Mouse (Mus musculus) embryonic facial prominence, embryonic 14.5 days (tissue): ENCODE data around the gene Per2. TPM values are rescaled to one million over a fixed set of nuclear protein-coding genes. Genes with fewer than 3 reads are reported as not detected.

Source experiments
- ATAC-seq: fragments of 200-750 bp; cut with Nextera tagmentation; 2 replicates; pipeline ENCODE4 v1.8.0; 2017; ENCODE audit warnings: low read depth, moderate number of reproducible peaks, moderate TSS enrichment
- DNase-seq: peaks from one replicate; pipeline ENCODE4 v3.0.0-alpha.2; 2015; ENCODE audit warnings: low spot score
- H3K27ac ChIP-seq: fragments of 300-500 bp; sonication (generic); replicated peaks from 2 replicates; pipeline ENCODE4 v1.5.1; 2014; ENCODE audit warnings: low read depth, mild to moderate bottlenecking, low read length, moderate library complexity
- H3K27me3 ChIP-seq: fragments of 300-500 bp; sonication (generic); replicated peaks from 2 replicates; pipeline ENCODE4 v1.6.1; 2014; ENCODE audit warnings: low read length; ENCODE audit not compliant: control insufficient read depth, insufficient read depth
- H3K36me3 ChIP-seq: fragments of 300-500 bp; sonication (generic); 2 replicates; pipeline ENCODE4 v1.6.1; 2014; ENCODE audit warnings: low read length, mixed read lengths; ENCODE audit not compliant: control insufficient read depth, insufficient read depth
- H3K4me1 ChIP-seq: fragments of 300-500 bp; sonication (generic); 2 replicates; pipeline ENCODE4 v1.6.1; 2014; ENCODE audit warnings: antibody characterized with exemption, low read length; ENCODE audit not compliant: control insufficient read depth, insufficient read depth
- H3K4me2 ChIP-seq: fragments of 300-500 bp; sonication (generic); 2 replicates; pipeline ENCODE4 v1.6.1; 2014; ENCODE audit warnings: low read depth, mild to moderate bottlenecking, low read length, moderate library complexity, mixed read lengths
- H3K4me3 ChIP-seq: fragments of 300-500 bp; sonication (generic); 2 replicates; pipeline ENCODE4 v1.5.1; 2014; ENCODE audit warnings: low read depth, mild to moderate bottlenecking, low read length
- H3K9ac ChIP-seq: fragments of 300-500 bp; sonication (generic); 2 replicates; pipeline ENCODE4 v1.6.1; 2014; ENCODE audit warnings: low read depth, mild to moderate bottlenecking, low read length, moderate library complexity, mixed read lengths
- H3K9me3 ChIP-seq: fragments of 300-500 bp; sonication (generic); 2 replicates; pipeline ENCODE4 v1.6.1; 2016; ENCODE audit warnings: low read length; ENCODE audit not compliant: control insufficient read depth
- WGBS: fragments of 180-500 bp; shearing (Covaris S2); extraction: QIAGEN DNeasy Blood & Tissue Kit; methylation state at CpG from one replicate; pipeline ENCODE4 v1.1.7; 2014; 5-methylcytosine and 5-hydroxymethylcytosine counted together
- polyA plus RNA-seq: library from polyadenylated mRNA; unstranded; fragments of >200 nt; fragmentation: Nextera tagmentation; extraction: Ambion mirVana; gene quantifications from 2 replicates; pipeline ENCODE4 v1.2.1, GENCODE M21; 2014

The Per2 gene
- polyA plus RNA-seq, 1 experiment from 2014 or later, result 4.7 TPM

GRCm38 (mm10) chr1:91411631-91412285 lies 47.4 kb downstream of the Per2 start:
- ATAC-seq, result no peak
- 62% methylated on average over 8 of the region's 8 CpGs for WGBS
- no peaks in the 10 kb centered on the region for H3K36me3 ChIP-seq
- 0 out of 2 replicates have a peak, but pooled peaks cover 5% of the 10 kb centered on the region for H3K27me3 ChIP-seq
- no peak for DNase-seq
- H3K9me3 ChIP-seq, result no peaks in the 10 kb centered on the region
- peaks cover 19% of the 10 kb centered on the region for H3K4me1 ChIP-seq
- peak overlapping the region; percentile 95 for H3K4me2 ChIP-seq
- peak overlapping the region; percentile 74 for H3K9ac ChIP-seq
- peak overlapping the region; percentile 63 for H3K4me3 ChIP-seq
- no peak overlapping the region for H3K27ac ChIP-seq

GRCm38 (mm10) chr1:91407819-91408218 lies 51.3 kb downstream of the Per2 start:
- WGBS, result 82% methylated on average over 3 of the region's 4 CpGs
- ATAC-seq, result no peak

DNA sequence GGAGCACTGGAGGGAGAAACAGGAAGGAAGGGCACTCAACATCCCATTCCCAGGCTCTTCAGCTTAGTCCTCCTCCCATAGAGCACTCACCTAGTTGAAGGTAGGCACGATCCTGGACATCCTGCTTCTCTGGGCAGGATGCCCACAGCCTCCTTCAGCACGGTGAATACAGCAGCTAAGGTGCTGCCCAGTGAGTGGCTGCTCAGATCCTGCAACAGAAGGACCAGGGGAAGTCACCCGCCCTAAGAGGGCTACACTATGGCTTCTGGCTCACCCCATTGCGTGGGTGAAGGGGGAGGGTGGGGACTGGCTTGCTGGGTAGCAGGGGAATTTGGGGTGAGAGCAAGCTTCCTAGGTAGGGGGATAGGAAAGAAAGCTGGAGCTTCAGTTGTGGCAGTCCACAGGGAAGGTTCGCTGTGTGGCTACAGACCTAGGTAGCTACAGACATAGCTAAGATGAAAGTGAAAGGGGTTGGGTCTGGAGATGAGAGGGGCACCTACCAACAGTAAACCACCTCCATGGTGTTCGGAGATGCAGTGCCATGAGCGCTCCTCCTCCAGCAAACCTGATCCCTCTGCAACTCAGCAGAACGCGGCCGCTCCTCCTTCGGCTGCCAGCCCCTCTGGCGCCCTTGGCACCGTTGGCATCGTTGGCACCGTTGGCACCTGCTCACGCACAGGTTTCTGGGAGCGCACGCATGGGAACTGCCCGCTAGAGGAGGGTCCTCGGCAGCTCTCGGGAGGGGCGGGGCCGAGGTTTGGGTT lies 53.5 kb downstream of the Per2 start:
- Histone ChIP-seq H3K9me3 (no peaks in the 10 kb centered on the region), H3K27me3 (no peaks in the 10 kb centered on the region), H3K27ac (no peak overlapping the region), H3K36me3 (no peaks in the 10 kb centered on the region), H3K4me1 (no peaks in the 10 kb centered on the region), H3K9ac (no peak overlapping the region), H3K4me2 (no peak overlapping the region), H3K4me3 (no peak overlapping the region)
- ATAC-seq (no peak), DNase-seq (no peak)
- 71% methylated on average over 23 of the region's 23 CpGs for WGBS

More at GRCm38 (mm10) chr1:91407819-91408218, 51.3 kb downstream of the Per2 start:
- no peaks in the 10 kb centered on the region for H3K9me3 ChIP-seq
- H3K27me3 ChIP-seq, result 0 out of 2 replicates have a peak, but pooled peaks cover 5% of the 10 kb centered on the region
- no peak overlapping the region for H3K9ac ChIP-seq
- no peak overlapping the region for H3K27ac ChIP-seq
- no peak for DNase-seq
- no peak overlapping the region for H3K4me3 ChIP-seq
- H3K36me3 ChIP-seq, result no peaks in the 10 kb centered on the region
- no peak overlapping the region for H3K4me2 ChIP-seq
- peaks cover 9% of the 10 kb centered on the region for H3K4me1 ChIP-seq

GRCm38 (mm10) chr1:91404976-91405375 lies 54.1 kb downstream of the Per2 start:
- H3K27me3 ChIP-seq, result no peaks in the 10 kb centered on the region
- no peaks in the 10 kb centered on the region for H3K36me3 ChIP-seq
- no peak overlapping the region for H3K4me2 ChIP-seq
- H3K9me3 ChIP-seq, result no peaks in the 10 kb centered on the region
- no peaks in the 10 kb centered on the region for H3K4me1 ChIP-seq
- no peak overlapping the region for H3K4me3 ChIP-seq
- ATAC-seq, result no peak
- no peak overlapping the region for H3K27ac ChIP-seq
- DNase-seq, result peak; percentile 52
- 11% methylated on average over 1 of the region's 1 CpGs for WGBS
- no peak overlapping the region for H3K9ac ChIP-seq

GRCm38 (mm10) chr1:91398260-91399062 lies 60.7 kb downstream of the Per2 start, which contains the start of gene Ilkap:
Gene Ilkap, minus strand, starts transcription at chr1:91398815.
- Histone ChIP-seq H3K36me3 (peaks cover 23% of the 10 kb centered on the region), H3K4me3 (peak within 1 kb of the TSS; percentile 94), H3K4me1 (peaks cover 15% of the 10 kb centered on the region), H3K9ac (peak within 1 kb of the TSS; percentile 95), H3K9me3 (no peaks in the 10 kb centered on the region), H3K27me3 (no peaks in the 10 kb centered on the region), H3K27ac (peak within 1 kb of the TSS; percentile 88), H3K4me2 (peak within 1 kb of the TSS; percentile 83)
- ATAC-seq (peak; percentile 97), DNase-seq (peak; percentile 92)
- 0% methylated on average over 46 of the region's 91 CpGs for WGBS

DNA sequence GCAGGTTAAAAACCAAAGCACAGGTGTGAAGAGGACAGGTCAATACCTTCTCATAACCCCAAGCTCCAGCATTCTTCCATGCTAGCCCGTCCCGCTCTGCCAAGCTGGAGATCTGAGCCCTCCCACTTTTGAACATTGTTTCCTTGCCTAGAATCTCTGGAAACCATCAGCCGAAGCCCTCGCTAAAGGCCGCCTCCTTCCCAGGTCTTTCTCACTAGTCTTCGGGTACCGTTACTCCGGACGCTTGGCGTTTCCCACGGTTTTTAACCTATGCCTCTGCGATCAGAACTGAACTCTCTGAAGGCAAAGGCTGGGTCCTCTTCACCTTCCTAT lies 61.2 kb downstream of the Per2 start:
- peaks cover 29% of the 10 kb centered on the region for H3K36me3 ChIP-seq
- DNase-seq (no peak), ATAC-seq (no peak)
- H3K27me3 ChIP-seq, result no peaks in the 10 kb centered on the region
- H3K4me1 ChIP-seq, result peaks cover 15% of the 10 kb centered on the region
- H3K4me3 ChIP-seq, result peak overlapping the region; percentile 94
- H3K27ac ChIP-seq, result peak overlapping the region; percentile 88
- H3K9ac ChIP-seq, result peak overlapping the region; percentile 95
- WGBS, result 0% methylated on average over 12 of the region's 12 CpGs
- H3K9me3 ChIP-seq, result no peaks in the 10 kb centered on the region
- peak overlapping the region; percentile 83 for H3K4me2 ChIP-seq

GRCm38 (mm10) chr1:91390369-91390768 lies 68.8 kb downstream of the Per2 start:
- H3K4me1 ChIP-seq, result no peaks in the 10 kb centered on the region
- H3K9ac ChIP-seq, result no peak overlapping the region
- ATAC-seq (no peak), DNase-seq (no peak)
- H3K4me3 ChIP-seq, result no peak overlapping the region
- H3K27me3 ChIP-seq, result no peaks in the 10 kb centered on the region
- peaks cover 84% of the 10 kb centered on the region for H3K36me3 ChIP-seq
- 97% methylated on average over 5 of the region's 5 CpGs for WGBS
- no peak overlapping the region for H3K4me2 ChIP-seq
- H3K9me3 ChIP-seq, result no peaks in the 10 kb centered on the region
- no peak overlapping the region for H3K27ac ChIP-seq

DNA sequence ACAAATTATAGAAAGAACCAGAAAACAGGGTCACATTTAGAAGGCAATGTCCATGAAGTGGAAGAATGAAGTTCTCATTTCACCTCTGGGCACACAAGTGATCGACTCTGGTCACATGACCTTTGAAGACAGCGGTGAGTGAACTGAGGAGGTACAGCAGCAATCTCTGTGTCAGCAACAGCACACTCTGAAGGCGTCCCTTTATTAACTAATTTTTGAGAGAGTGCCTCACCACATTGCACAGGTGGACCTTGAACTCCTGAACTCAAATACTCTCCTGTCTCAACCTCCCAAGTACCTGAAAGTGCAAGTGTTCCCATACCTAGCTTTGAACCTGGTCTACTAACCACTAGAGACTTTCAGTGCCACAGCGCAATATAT lies 78.0 kb downstream of the Per2 start:
- H3K27me3 ChIP-seq, result no peaks in the 10 kb centered on the region
- H3K9ac ChIP-seq, result no peak overlapping the region
- DNase-seq, result no peak
- H3K36me3 ChIP-seq, result peaks cover 92% of the 10 kb centered on the region
- ATAC-seq, result no peak
- WGBS, result 94% methylated on average over 4 of the region's 4 CpGs
- H3K4me2 ChIP-seq, result no peak overlapping the region
- H3K9me3 ChIP-seq, result no peaks in the 10 kb centered on the region
- H3K27ac ChIP-seq, result no peak overlapping the region
- H3K4me1 ChIP-seq, result no peaks in the 10 kb centered on the region
- H3K4me3 ChIP-seq, result no peak overlapping the region
